Mouse (Mus musculus) limb, embryonic 10.5 days (tissue): ENCODE data around the gene Asic2. TPM values are rescaled to one million over a fixed set of nuclear protein-coding genes. Genes with fewer than 3 reads are reported as not detected.

Experiments
- DNase-seq: peaks from one replicate; pipeline ENCODE4 v3.0.0-alpha.2; 2017; ENCODE audit warnings: low spot score
- H3K27ac ChIP-seq: fragments of 300-500 bp; sonication (generic); 2 replicates; pipeline ENCODE4 v1.5.1; 2016; ENCODE audit warnings: mild to moderate bottlenecking
- H3K27me3 ChIP-seq: fragments of 300-500 bp; sonication (generic); 2 replicates; pipeline ENCODE4 v1.6.1; 2016; ENCODE audit warnings: low read depth, mild to moderate bottlenecking; ENCODE audit not compliant: poor library complexity, severe bottlenecking
- H3K36me3 ChIP-seq: fragments of 300-500 bp; sonication (generic); 2 replicates; pipeline ENCODE4 v1.6.1; 2016; ENCODE audit warnings: mild to moderate bottlenecking, moderate library complexity
- H3K4me1 ChIP-seq: fragments of 300-500 bp; sonication (generic); 2 replicates; pipeline ENCODE4 v1.6.1; 2016
- H3K4me3 ChIP-seq: fragments of 300-500 bp; sonication (generic); 2 replicates; pipeline ENCODE4 v1.5.1; 2016; ENCODE audit warnings: mild to moderate bottlenecking, moderate library complexity
- H3K9me3 ChIP-seq: fragments of 300-500 bp; sonication (generic); replicated peaks from 2 replicates; pipeline ENCODE4 v1.6.1; 2016; ENCODE audit warnings: mild to moderate bottlenecking
- WGBS: fragments of 180-500 bp; shearing (Covaris S2); methylation state at CpG from one replicate; pipeline ENCODE4 v1.1.7; 2016; 5-methylcytosine and 5-hydroxymethylcytosine counted together
- polyA plus RNA-seq: library from polyadenylated mRNA; unstranded; fragments of >200 nt; fragmentation: Nextera tagmentation; extraction: Ambion mirVana; gene quantifications from 2 replicates; pipeline ENCODE4 v1.2.1, GENCODE M21; 2016

Asic2 gene
- polyA plus RNA-seq, 1 experiment from 2014 or later, result 1.1 TPM

- Histone ChIP-seq H3K9me3 (no peaks in the 10 kb centered on the region), H3K36me3 (no peaks in the 10 kb centered on the region), H3K4me3 (no peak overlapping the region), H3K4me1 (no peaks in the 10 kb centered on the region), H3K27me3 (no peaks in the 10 kb centered on the region), H3K27ac (no peak overlapping the region)
- DNase-seq, result no peak
- 68% methylated on average over 7 of the region's 7 CpGs for WGBS
These were observed 835.6 kb downstream of the Asic2 start for GRCm38 (mm10) chr11:81132669-81133068.

GRCm38 (mm10) chr11:81124363-81124762 lies 843.9 kb downstream of the Asic2 start:
- 92% methylated on average over 6 of the region's 6 CpGs for WGBS

GRCm38 (mm10) chr11:81120024-81120576 lies 848.2 kb downstream of the Asic2 start:
- H3K9me3 ChIP-seq, result no peaks in the 10 kb centered on the region
- H3K27me3 ChIP-seq, result no peaks in the 10 kb centered on the region
- H3K4me3 ChIP-seq, result no peak overlapping the region
- 70% methylated on average over 8 of the region's 8 CpGs for WGBS
- H3K4me1 ChIP-seq, result 0 out of 2 replicates have a peak, but pooled peaks cover 6% of the 10 kb centered on the region
- no peak overlapping the region for H3K27ac ChIP-seq
- DNase-seq, result no peak
- no peaks in the 10 kb centered on the region for H3K36me3 ChIP-seq

More at GRCm38 (mm10) chr11:81124363-81124762, 843.9 kb downstream of the Asic2 start:
- no peak for DNase-seq
- H3K4me3 ChIP-seq, result no peak overlapping the region
- H3K9me3 ChIP-seq, result no peaks in the 10 kb centered on the region
- H3K27me3 ChIP-seq, result no peaks in the 10 kb centered on the region
- no peaks in the 10 kb centered on the region for H3K36me3 ChIP-seq
- no peak overlapping the region for H3K27ac ChIP-seq
- 0 out of 2 replicates have a peak, but pooled peaks cover 6% of the 10 kb centered on the region for H3K4me1 ChIP-seq

DNA sequence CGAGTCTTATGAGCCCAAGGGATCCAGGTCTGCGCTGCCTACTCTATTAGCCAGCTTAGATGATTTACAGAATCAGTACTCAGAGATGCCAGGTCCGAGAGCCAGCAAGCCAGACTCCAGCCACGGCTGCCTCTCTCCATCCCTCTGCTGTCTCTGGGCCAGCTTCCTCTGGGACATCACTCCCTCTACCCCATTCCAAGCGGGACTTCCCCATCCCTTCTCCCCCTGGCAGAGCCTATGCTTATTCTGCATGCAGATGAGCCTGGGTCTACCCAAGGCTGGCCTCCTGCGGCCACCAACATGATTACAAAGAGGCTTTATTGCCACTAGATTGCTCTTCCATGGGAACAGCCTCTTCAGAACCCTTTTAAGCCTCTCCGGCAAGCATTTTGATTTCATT lies 850.2 kb downstream of the Asic2 start:
- WGBS, result 57% methylated on average over 7 of the region's 7 CpGs
- Histone ChIP-seq H3K9me3 (no peaks in the 10 kb centered on the region), H3K4me3 (no peak overlapping the region), H3K36me3 (no peaks in the 10 kb centered on the region), H3K27ac (no peak overlapping the region), H3K4me1 (0 out of 2 replicates have a peak, but pooled peaks cover 6% of the 10 kb centered on the region), H3K27me3 (no peaks in the 10 kb centered on the region)
- no peak for DNase-seq

DNA sequence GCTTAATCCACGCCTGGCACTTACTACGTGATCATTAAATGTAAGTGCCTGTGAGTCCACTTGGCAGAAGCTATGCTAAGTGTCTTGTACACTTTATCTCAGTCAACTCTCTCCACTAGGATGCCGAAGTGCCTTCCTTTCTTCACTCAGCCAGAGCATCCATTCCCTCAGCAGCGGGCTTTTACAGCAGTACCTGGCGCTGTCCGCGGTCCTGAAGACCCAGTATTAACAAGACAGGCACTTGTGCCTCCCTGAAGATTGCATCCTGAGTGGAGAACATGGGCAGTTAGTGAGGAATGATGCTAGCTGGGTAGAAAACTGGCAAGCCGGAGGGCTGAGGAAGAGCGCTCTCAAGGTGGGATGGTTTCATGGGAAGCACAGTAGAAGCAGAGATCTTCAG lies 852.6 kb downstream of the Asic2 start:
- H3K4me1 ChIP-seq, result 0 out of 2 replicates have a peak, but pooled peaks cover 6% of the 10 kb centered on the region
- H3K9me3 ChIP-seq, result no peaks in the 10 kb centered on the region
- H3K27ac ChIP-seq, result no peak overlapping the region
- H3K36me3 ChIP-seq, result no peaks in the 10 kb centered on the region
- H3K27me3 ChIP-seq, result no peaks in the 10 kb centered on the region
- 38% methylated on average over 9 of the region's 9 CpGs for WGBS
- DNase-seq, result peak; percentile 87
- no peak overlapping the region for H3K4me3 ChIP-seq

GRCm38 (mm10) chr11:81111626-81112025 lies 856.6 kb downstream of the Asic2 start:
- no peaks in the 10 kb centered on the region for H3K9me3 ChIP-seq
- no peaks in the 10 kb centered on the region for H3K4me1 ChIP-seq
- H3K27me3 ChIP-seq, result no peaks in the 10 kb centered on the region
- H3K4me3 ChIP-seq, result no peak overlapping the region
- 91% methylated on average over 2 of the region's 2 CpGs for WGBS
- DNase-seq, result no peak
- H3K27ac ChIP-seq, result no peak overlapping the region
- H3K36me3 ChIP-seq, result no peaks in the 10 kb centered on the region

DNA sequence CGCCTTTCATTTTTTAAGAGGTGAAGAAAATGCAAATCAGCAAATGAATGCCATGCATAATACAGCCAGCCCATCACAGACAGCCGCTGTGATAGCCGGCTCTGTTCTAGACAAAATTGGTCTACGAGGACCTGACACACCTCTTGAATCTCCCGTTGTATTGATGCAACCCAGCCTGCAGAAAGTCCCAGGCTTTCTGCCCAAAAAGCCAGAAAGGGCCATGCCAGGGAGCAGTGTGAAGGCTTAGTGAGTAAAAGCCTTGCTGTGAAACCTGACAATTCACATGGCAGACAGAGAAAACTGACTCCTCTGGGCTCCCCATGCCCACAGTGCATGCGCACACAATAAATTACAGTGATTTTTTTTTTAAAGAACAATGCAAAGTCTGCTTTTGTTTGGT lies 858.2 kb downstream of the Asic2 start:
- DNase-seq, result no peak
- no peaks in the 10 kb centered on the region for H3K27me3 ChIP-seq
- 78% methylated on average over 6 of the region's 6 CpGs for WGBS
- H3K36me3 ChIP-seq, result no peaks in the 10 kb centered on the region
- H3K4me3 ChIP-seq, result no peak overlapping the region
- H3K9me3 ChIP-seq, result no peaks in the 10 kb centered on the region
- H3K4me1 ChIP-seq, result no peaks in the 10 kb centered on the region
- no peak overlapping the region for H3K27ac ChIP-seq

DNA sequence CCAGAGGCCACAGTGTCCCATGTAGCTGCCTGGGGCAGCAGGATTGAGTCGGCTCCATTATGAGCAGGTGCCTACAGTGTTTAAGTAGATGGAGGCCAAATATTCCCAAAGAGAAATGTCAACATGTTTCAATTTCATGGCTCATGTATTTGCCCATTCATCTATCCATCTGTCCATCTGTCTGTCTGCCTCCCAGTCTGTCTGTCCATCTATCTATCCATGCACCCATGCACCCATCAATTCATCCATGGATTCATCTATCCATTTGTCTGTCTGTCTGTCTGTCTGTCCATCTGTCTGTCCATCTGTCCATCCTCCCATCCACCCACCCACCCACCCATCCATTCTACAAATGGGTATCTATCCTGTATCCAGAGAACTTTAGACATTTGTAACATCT lies 861.3 kb downstream of the Asic2 start:
- WGBS, result 92% methylated on average over 1 of the region's 1 CpGs
- no peak overlapping the region for H3K4me3 ChIP-seq
- DNase-seq, result no peak
- H3K27me3 ChIP-seq, result no peaks in the 10 kb centered on the region
- H3K9me3 ChIP-seq, result no peaks in the 10 kb centered on the region
- H3K4me1 ChIP-seq, result no peaks in the 10 kb centered on the region
- no peak overlapping the region for H3K27ac ChIP-seq
- no peaks in the 10 kb centered on the region for H3K36me3 ChIP-seq

DNA sequence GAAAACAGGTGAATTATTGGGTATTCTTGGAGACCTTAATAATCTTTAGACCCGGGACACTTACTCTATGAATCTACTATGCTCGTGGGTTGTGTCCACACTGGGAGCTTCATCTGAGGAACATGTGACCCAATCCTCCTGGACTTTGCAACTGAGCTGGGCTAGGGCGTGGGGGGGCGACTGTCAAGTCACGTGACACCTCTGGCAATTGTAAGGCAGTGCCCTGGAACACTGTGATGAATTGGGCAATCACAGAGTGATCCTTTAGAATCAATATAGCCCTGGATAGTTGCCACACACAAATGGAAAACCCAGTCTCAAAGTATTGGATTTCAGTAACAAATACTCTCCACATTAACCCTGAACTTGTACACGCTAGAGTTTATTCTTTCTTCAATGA lies 867.4 kb downstream of the Asic2 start:
- Histone ChIP-seq H3K4me1 (peaks cover 4% of the 10 kb centered on the region), H3K27me3 (no peaks in the 10 kb centered on the region), H3K27ac (no peak overlapping the region), H3K9me3 (no peaks in the 10 kb centered on the region), H3K4me3 (no peak overlapping the region), H3K36me3 (no peaks in the 10 kb centered on the region)
- DNase-seq, result no peak
- 83% methylated on average over 6 of the region's 6 CpGs for WGBS

- 63% methylated on average over 6 of the region's 6 CpGs for WGBS
- Histone ChIP-seq H3K27me3 (no peaks in the 10 kb centered on the region), H3K4me3 (no peak overlapping the region), H3K36me3 (no peaks in the 10 kb centered on the region), H3K27ac (no peak overlapping the region), H3K4me1 (peaks cover 21% of the 10 kb centered on the region), H3K9me3 (no peaks in the 10 kb centered on the region)
- DNase-seq, result no peak
These were observed 872.2 kb downstream of the Asic2 start for GRCm38 (mm10) chr11:81096011-81096410.

GRCm38 (mm10) chr11:81094581-81094980 lies 873.7 kb downstream of the Asic2 start:
- Histone ChIP-seq H3K36me3 (no peaks in the 10 kb centered on the region), H3K27me3 (no peaks in the 10 kb centered on the region), H3K27ac (no peak overlapping the region), H3K4me1 (peaks cover 21% of the 10 kb centered on the region), H3K9me3 (no peaks in the 10 kb centered on the region), H3K4me3 (no peak overlapping the region)
- peak; percentile 61 for DNase-seq
- 25% methylated on average over 8 of the region's 8 CpGs for WGBS

- 90% methylated on average over 2 of the region's 2 CpGs for WGBS
- no peak for DNase-seq
- no peaks in the 10 kb centered on the region for H3K9me3 ChIP-seq
These were observed 876.1 kb downstream of the Asic2 start for GRCm38 (mm10) chr11:81092161-81092560.

GRCm38 (mm10) chr11:81083822-81084221 lies 884.4 kb downstream of the Asic2 start:
- H3K4me3 ChIP-seq, result no peak overlapping the region
- no peak for DNase-seq
- H3K4me1 ChIP-seq, result no peaks in the 10 kb centered on the region
- H3K27me3 ChIP-seq, result no peaks in the 10 kb centered on the region
- H3K36me3 ChIP-seq, result no peaks in the 10 kb centered on the region
- H3K27ac ChIP-seq, result no peak overlapping the region
- 81% methylated on average over 4 of the region's 4 CpGs for WGBS
- H3K9me3 ChIP-seq, result no peaks in the 10 kb centered on the region

More at GRCm38 (mm10) chr11:81092161-81092560, 876.1 kb downstream of the Asic2 start:
- Histone ChIP-seq H3K27me3 (no peaks in the 10 kb centered on the region), H3K4me3 (no peak overlapping the region), H3K27ac (no peak overlapping the region), H3K36me3 (no peaks in the 10 kb centered on the region), H3K4me1 (peaks cover 21% of the 10 kb centered on the region)
